Mouse (Mus musculus) adrenal gland (tissue): Measurements from ENCODE around the gene Rab3ip.

Experiments
- intact Hi-C: fragments of 180-260 bp; cut with DNase I; formaldehyde crosslinking; loops from one replicate; pipeline ENCODE4 v1.15.1; 2025

Gene Rab3ip

DNA sequence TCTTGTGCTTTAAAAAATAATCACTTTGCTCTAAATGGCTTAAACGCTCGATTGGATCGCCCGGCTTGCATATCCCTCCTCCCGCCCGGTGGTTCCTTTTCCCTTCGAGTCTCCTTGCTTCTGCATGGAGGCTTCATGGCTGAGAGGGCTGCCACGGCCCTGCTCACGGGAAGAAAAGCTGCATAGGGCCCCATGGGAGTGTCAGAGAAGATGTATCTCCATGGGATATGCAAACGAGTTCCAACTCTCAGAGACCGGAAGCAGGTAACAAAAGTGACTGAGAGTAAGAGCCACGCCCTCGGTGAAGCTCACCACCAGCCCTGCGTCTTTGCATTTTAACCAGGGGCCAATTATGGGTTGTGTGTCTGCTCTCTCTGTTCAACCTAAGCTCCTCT, 78.6 kb downstream of the Rab3ip start:
- intact Hi-C loops, result no loop called here

DNA sequence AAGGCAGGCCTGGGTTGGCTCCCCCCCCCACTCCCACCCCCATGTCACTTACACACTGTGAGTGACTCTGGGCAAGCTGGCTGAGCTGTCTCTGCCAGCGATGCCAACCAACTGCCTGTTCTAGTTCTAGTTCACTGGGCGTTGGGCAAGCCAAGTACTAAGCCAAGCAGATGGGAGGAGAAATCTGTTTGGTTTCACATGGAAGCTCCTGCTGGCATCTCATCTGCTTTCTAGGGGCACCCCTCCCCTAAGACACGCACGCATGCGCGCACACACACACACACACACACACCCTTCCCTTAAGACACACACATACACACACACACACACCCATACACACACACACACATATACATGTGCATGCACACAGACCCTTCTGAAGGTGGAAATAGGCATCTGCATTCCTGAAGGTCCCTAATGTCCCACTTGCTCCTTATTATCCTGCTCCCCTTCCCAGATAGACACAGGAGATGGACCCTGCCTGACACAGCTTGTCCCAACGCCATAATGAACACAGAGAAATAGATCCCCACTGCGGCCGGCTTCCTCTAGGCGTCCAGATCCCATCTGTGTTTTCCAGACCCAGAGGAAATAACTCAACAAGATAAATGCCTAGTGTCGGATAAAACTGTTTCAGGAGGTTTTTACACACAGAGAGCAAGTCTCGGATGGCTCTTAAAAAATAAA, 79.1 kb downstream of the Rab3ip start:
- intact Hi-C loops, result no loop called here

DNA sequence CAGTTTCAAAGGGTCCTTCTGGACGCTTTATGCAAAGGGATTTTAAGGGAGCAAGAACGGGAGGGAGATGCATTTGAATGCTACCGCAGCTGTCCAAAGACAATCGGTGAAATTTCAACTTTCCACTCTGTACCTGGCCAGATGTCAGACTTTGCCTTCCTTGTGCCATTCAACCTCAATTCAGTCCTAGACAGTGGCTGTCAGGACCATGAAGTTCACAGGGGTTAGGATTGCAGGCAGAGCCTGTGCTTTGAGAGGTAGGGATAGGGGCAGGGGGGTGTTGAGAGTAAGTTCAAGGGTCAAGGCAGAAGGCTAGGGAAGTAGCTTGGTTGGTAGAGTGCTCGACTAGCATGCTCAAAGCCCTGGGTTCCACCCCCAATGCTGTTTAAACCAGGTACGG, 79.8 kb downstream of the Rab3ip start:
- intact Hi-C loops, result no loop called here
